Mouse (Mus musculus) testis, adult 2 months (tissue): ENCODE measurements around the gene Fosb. TPM values are rescaled to one million over a fixed set of nuclear protein-coding genes. Genes with fewer than 3 reads are reported as not detected.

Experiments used
- H3K27ac ChIP-seq: fragments of 200-500 bp; 2 replicates; pipeline ENCODE4 v1.5.1; 2012; ENCODE audit warnings: low read depth, low read length; ENCODE audit not compliant: control insufficient read depth, insufficient read depth
- H3K27me3 ChIP-seq: fragments of 200-500 bp; 2 replicates; pipeline ENCODE4 v1.6.1; 2012; ENCODE audit warnings: mild to moderate bottlenecking, low read length, moderate library complexity; ENCODE audit not compliant: control insufficient read depth, insufficient read depth
- H3K36me3 ChIP-seq: fragments of 200-500 bp; 2 replicates; pipeline ENCODE4 v1.6.1; 2012; ENCODE audit warnings: mild to moderate bottlenecking, low read length; ENCODE audit not compliant: control insufficient read depth, insufficient read depth
- H3K4me1 ChIP-seq: fragments of 200-500 bp; 2 replicates; pipeline ENCODE4 v1.6.1; 2012; ENCODE audit warnings: low read length; ENCODE audit not compliant: control insufficient read depth, insufficient read depth
- H3K4me3 ChIP-seq: fragments of 200-500 bp; 2 replicates; pipeline ENCODE4 v1.5.1; 2012; ENCODE audit warnings: low read depth, mild to moderate bottlenecking, low read length, moderate library complexity, mixed read lengths; ENCODE audit not compliant: control insufficient read depth
- CTCF ChIP-seq: fragments of 200-500 bp; IDR thresholded peaks from 2 replicates; pipeline ENCODE4 v1.5.1; 2012; ENCODE audit warnings: low read depth, mild to moderate bottlenecking, inconsistent platforms, low read length, moderate library complexity; ENCODE audit not compliant: control insufficient read depth, insufficient read depth, insufficient replicate concordance
- POLR2A ChIP-seq: fragments of 200-500 bp; IDR thresholded peaks from 2 replicates; pipeline ENCODE4 v1.6.1; 2012; ENCODE audit warnings: low read depth, mild to moderate bottlenecking, inconsistent platforms, low read length, moderate library complexity; ENCODE audit not compliant: control insufficient read depth
- polyA plus RNA-seq: library from polyadenylated mRNA; depleted of rRNA; stranded (reverse); fragments of >200 nt; gene quantifications from 2 replicates; pipeline ENCODE4 v1.2.3, GENCODE M21; 2012

The Fosb gene
- polyA plus RNA-seq, 1 experiment, result 3.9 TPM

GRCm38 (mm10) chr7:19299194-19299593, 10.7 kb downstream of the Fosb start:
- Histone ChIP-seq H3K27me3 (no peaks in the 10 kb centered on the region), H3K27ac (no peak overlapping the region), H3K4me1 (peaks cover 15% of the 10 kb centered on the region), H3K36me3 (no peaks in the 10 kb centered on the region), H3K4me3 (no peak overlapping the region)
- TF ChIP-seq POLR2A (no peak), CTCF (peak; percentile 40; the same call in 1 of the 2 replicates)

- TF ChIP-seq CTCF (no peak), POLR2A (no peak)
- H3K27ac ChIP-seq, result no peak overlapping the region
- no peaks in the 10 kb centered on the region for H3K36me3 ChIP-seq
- no peaks in the 10 kb centered on the region for H3K27me3 ChIP-seq
- no peak overlapping the region for H3K4me3 ChIP-seq
- H3K4me1 ChIP-seq, result peaks cover 15% of the 10 kb centered on the region
Observed at GRCm38 (mm10) chr7:19297794-19298193, 12.1 kb downstream of the Fosb start.

GRCm38 (mm10) chr7:19297034-19297433, 12.8 kb downstream of the Fosb start:
- peaks cover 15% of the 10 kb centered on the region for H3K4me1 ChIP-seq
- no peak overlapping the region for H3K27ac ChIP-seq
- no peaks in the 10 kb centered on the region for H3K27me3 ChIP-seq
- no peak overlapping the region for H3K4me3 ChIP-seq
- no peak for TF ChIP-seq POLR2A
- no peaks in the 10 kb centered on the region for H3K36me3 ChIP-seq

GRCm38 (mm10) chr7:19295503-19296185, 14.2 kb downstream of the Fosb start:
- H3K27ac ChIP-seq, result no peak overlapping the region

GRCm38 (mm10) chr7:19290969-19291596, 18.8 kb downstream of the Fosb start:
- H3K27me3 ChIP-seq, result no peaks in the 10 kb centered on the region
- H3K27ac ChIP-seq, result no peak overlapping the region
- TF ChIP-seq CTCF (no peak), POLR2A (no peak)
- peaks cover 30% of the 10 kb centered on the region for H3K4me1 ChIP-seq
- H3K36me3 ChIP-seq, result no peaks in the 10 kb centered on the region
- peak overlapping the region; percentile 62 for H3K4me3 ChIP-seq

More at GRCm38 (mm10) chr7:19295503-19296185, 14.2 kb downstream of the Fosb start:
- peaks cover 27% of the 10 kb centered on the region for H3K4me1 ChIP-seq
- peak overlapping the region; percentile 62 for H3K4me3 ChIP-seq
- H3K36me3 ChIP-seq, result no peaks in the 10 kb centered on the region
- H3K27me3 ChIP-seq, result no peaks in the 10 kb centered on the region
- TF ChIP-seq POLR2A (no peak), CTCF (peak; percentile 92)

GRCm38 (mm10) chr7:19284763-19285162, 25.1 kb downstream of the Fosb start:
- Histone ChIP-seq H3K36me3 (no peaks in the 10 kb centered on the region), H3K4me3 (no peak overlapping the region), H3K4me1 (peaks cover 12% of the 10 kb centered on the region), H3K27ac (no peak overlapping the region), H3K27me3 (no peaks in the 10 kb centered on the region)
- TF ChIP-seq POLR2A, result no peak
- no peak for TF ChIP-seq CTCF

GRCm38 (mm10) chr7:19283406-19283804, 26.4 kb downstream of the Fosb start:
- Histone ChIP-seq H3K4me1 (peaks cover 19% of the 10 kb centered on the region), H3K4me3 (no peak overlapping the region; the same call in none of the 2 replicates), H3K27ac (no peak overlapping the region), H3K36me3 (no peaks in the 10 kb centered on the region), H3K27me3 (no peaks in the 10 kb centered on the region)
- TF ChIP-seq CTCF (no peak), POLR2A (no peak)

GRCm38 (mm10) chr7:19282791-19283405, 27.0 kb downstream of the Fosb start:
- no peak overlapping the region for H3K27ac ChIP-seq
- no peaks in the 10 kb centered on the region for H3K27me3 ChIP-seq
- peaks cover 19% of the 10 kb centered on the region for H3K4me1 ChIP-seq
- peak overlapping the region; percentile 62 for H3K4me3 ChIP-seq
- TF ChIP-seq POLR2A (no peak), CTCF (no peak)
- H3K36me3 ChIP-seq, result no peaks in the 10 kb centered on the region
